Mouse (Mus musculus) mouse embryonic stem cell (cell line): ENCODE results near the gene Lamp1.

Experiments
- in situ Hi-C, 2 experiments: fragments of 300-500 bp; cut with MboI; formaldehyde crosslinking; loops; 1 replicate in 1 of 2; 3 replicates in 1 of 2; pipeline ENCODE4 v1.14.3; 2019 to 2020; ENCODE audit warnings: low sequenced_read_pairs in 2 of 2, low pct_unique_long_range_greater_than_20kb in 1 of 2, mixed read lengths in 1 of 2; ENCODE audit not compliant: unreplicated experiment in 1 of 2

Gene Lamp1

GRCm38 (mm10) chr8:13188857-13189256, 29.9 kb downstream of the Lamp1 start:
- in situ Hi-C loops: no loop called here

GRCm38 (mm10) chr8:13190235-13190634, 31.3 kb downstream of the Lamp1 start:
- in situ Hi-C loops: no loop called here

GRCm38 (mm10) chr8:13194818-13195217, 35.9 kb downstream of the Lamp1 start:
- in situ Hi-C loops: no loop called here

GRCm38 (mm10) chr8:13197493-13197892, 38.5 kb downstream of the Lamp1 start:
- in situ Hi-C loops: no loop called here

GRCm38 (mm10) chr8:13199385-13200061, 40.6 kb downstream of the Lamp1 start:
- in situ Hi-C loops: no loop called here

- in situ Hi-C loops: no loop called here
These were observed 41.5 kb downstream of the Lamp1 start, which contains the start of gene Grtp1 for GRCm38 (mm10) chr8:13200301-13201012. TSS of gene Grtp1 (minus strand) at chr8:13200620.

- in situ Hi-C loops: no loop called here
These were observed 42.0 kb downstream of the Lamp1 start for GRCm38 (mm10) chr8:13201013-13201334.

- in situ Hi-C loops: no loop called here
These were observed 43.1 kb downstream of the Lamp1 start for GRCm38 (mm10) chr8:13202041-13202440.

GRCm38 (mm10) chr8:13202806-13203205, 43.8 kb downstream of the Lamp1 start:
- in situ Hi-C loops: no loop called here

GRCm38 (mm10) chr8:13203472-13203871, 44.5 kb downstream of the Lamp1 start:
- in situ Hi-C loops: no loop called here

GRCm38 (mm10) chr8:13204371-13205140, 45.6 kb downstream of the Lamp1 start:
- in situ Hi-C loops: no loop called here

- in situ Hi-C loops: no loop called here
These were observed 46.4 kb downstream of the Lamp1 start for GRCm38 (mm10) chr8:13205311-13205710.

- in situ Hi-C loops: no loop called here
These were observed 47.3 kb downstream of the Lamp1 start for GRCm38 (mm10) chr8:13206290-13206689.

GRCm38 (mm10) chr8:13208627-13209355, 49.8 kb downstream of the Lamp1 start:
- in situ Hi-C loops: no loop called here

- in situ Hi-C loops: no loop called here
These were observed 50.8 kb downstream of the Lamp1 start for GRCm38 (mm10) chr8:13209770-13210169.

GRCm38 (mm10) chr8:13213479-13214268, 54.7 kb downstream of the Lamp1 start:
- in situ Hi-C loops: no loop called here

GRCm38 (mm10) chr8:13216386-13216785, 57.4 kb downstream of the Lamp1 start:
- in situ Hi-C loops: no loop called here

GRCm38 (mm10) chr8:13217093-13217492, 58.1 kb downstream of the Lamp1 start:
- in situ Hi-C loops: no loop called here
